Mouse (Mus musculus) ovary, adult 10 weeks (tissue): ENCODE results near the gene Phf6. TPM values are rescaled to one million over a fixed set of nuclear protein-coding genes. Genes with fewer than 3 reads are reported as not detected.

Experiments
- polyA plus RNA-seq: library from polyadenylated mRNA; stranded (reverse); fragments of 350-450 nt; fragmentation: Illumina TruSeq; extraction: RNeasy Lipid Tissue Mini Kit (QIAGEN cat#74804); gene quantifications from one replicate; pipeline ENCODE4 v1.2.3, GENCODE M21; 2014

Gene Phf6
- 124 TPM for polyA plus RNA-seq

DNA sequence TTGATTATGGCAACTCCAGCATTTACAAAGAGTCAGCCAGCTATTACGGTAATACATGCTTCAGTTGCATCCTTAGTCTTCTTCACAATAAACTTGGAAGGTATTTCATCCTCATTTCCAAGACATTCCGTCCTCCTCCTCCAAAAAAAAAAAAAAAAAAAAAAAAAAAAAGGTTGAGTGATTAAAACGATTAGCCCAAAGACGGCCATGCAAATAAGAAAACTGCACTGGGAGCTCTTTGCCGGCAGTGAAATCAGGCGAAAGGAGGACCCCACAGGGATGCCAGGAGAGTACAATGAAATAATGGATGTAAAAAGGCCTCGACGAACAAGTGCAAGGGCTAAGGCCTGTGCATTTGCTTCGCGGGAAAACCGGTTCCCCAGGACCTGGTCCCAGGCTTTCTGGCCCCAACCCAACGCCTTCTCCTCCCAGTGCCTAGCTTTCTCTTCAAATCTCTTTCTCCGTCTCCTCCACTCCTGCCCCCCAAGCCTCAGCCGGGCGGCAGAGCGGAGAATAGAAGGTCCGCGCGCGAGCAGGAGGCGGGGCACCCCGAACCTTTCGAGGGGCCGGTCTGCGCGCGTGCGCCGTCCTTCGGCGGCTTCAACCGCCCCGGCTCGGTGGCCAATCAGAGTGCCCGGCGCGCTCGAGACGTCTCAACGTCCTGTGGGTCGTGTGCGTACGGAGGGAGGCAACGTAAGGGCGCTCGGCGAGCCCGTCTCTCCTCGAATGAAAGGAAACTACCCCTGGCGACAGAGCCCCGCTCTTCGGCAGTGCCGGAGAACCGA is at the start of gene Phf6:
Phf6 (plus strand) TSS at position 680 of the 785 bp plus-strand sequence.

DNA sequence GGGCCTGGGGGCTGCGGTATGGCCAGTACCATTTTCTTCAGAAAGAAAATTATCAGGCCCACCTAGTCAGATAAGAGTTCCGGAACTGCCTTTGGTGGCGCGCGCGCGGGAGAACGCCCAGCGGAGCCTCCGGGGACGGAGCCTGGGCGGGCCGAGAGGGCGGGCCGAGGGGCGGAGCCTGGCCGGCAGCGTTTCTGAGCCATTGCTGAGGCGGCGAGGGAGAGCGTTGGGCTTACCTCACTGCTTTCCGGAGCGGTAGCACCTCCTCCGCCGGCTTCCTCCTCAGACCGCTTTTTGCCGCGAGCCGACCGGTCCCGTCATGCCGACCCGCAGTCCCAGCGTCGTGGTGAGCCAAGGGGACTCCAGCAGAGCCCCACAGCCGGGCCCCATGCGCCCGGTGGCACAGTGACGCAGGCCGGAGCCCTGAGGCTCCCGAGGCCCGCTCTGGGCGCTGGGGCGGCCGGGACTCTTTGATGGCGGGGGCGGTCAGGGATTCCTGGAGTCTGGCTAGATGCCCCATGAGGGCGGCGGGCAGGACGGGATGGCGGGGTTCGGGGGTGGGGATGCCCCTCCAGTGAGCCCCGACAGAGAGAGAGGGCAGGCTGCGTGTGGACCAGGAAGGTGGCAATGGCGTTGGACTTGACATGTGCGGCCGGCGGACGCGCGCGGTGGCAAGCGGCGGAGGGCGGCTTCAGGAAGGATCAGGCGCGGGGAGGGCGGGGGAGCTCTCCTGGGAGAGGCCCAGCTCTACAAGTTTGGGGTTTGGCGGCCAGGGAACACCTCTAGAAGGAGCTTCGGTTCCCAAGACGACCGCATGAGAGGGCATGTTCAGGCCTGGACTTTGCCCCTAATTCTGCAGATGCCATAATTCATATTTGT is 76.1 kb downstream of the Phf6 start, which contains the start of gene Hprt:
Hprt (plus strand) TSS at position 233 of the 879 bp plus-strand sequence.

Other genes with a start within 250 kb of the Phf6 start
- gene Ccdc160, start 121.1 kb upstream of the Phf6 start, polyA plus RNA-seq = 16.1 TPM
- 406 TPM for gene Hprt, start 75.9 kb downstream of the Phf6 start, polyA plus RNA-seq